Mouse (Mus musculus) heart, postnatal 25 days (tissue): ENCODE data around the gene Car10. TPM values are rescaled to one million over a fixed set of nuclear protein-coding genes. Genes with fewer than 3 reads are reported as not detected.

ENCODE experiments used
- DNase-seq: peaks from one replicate; pipeline ENCODE4 v3.0.0; 2022; ENCODE audit warnings: low spot score
- intact Hi-C: fragments of 180-260 bp; cut with DNase I; formaldehyde crosslinking; loops from one replicate; pipeline ENCODE4 v1.15.1; 2025
- total RNA-seq, 2 experiments: library from RNA; stranded (reverse); gene quantifications; 2 replicates each; pipeline ENCODE4 v1.2.3; 2021

Car10 gene
- not detected for total RNA-seq

DNA sequence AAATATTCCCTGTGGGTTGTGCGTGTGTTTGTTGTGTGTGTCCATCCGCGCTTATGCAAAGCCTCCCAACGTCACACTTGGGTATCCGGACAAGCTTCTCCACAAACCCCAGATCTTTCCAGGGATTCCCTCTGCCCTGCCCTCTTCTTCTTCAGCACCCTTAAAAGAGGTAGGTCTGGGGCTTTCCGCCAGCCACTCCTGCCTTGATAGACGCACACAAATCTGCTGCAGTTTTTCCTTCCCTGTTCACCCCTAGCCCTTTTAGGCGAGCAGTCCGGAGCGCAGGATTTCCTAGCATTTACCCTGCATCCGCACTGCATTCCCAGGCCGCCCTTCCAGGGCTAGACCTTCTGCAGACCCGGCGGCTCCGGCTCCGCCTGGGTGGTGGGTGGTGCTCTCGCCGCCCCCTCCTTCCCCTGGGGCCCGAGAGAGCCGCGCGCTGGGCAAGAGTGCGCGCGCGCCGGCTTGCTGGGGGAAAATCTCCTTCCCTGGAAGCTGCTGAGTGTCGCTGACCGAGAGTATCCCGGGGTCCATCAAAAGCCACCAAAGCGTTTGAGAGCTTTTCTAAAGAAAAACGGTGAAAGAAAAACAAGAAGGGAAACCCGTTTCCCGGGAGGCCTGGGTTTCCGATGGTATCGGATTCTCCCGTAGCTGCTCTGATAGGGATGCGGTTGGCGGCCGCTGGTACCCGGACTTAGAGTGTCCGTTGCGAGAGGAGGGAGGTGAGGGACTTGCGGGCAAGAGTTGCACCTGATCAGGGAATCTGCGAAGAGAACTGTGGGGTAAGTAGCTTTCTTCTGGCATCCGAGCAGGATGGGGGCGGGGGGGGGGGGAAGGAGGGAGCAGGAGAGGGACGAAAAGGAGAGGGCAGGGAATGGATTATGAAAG, at the start of gene Car10:
TSS of gene Car10 (plus strand) at position 88 of the 888 bp plus-strand sequence.
- DNase-seq = no peak
- intact Hi-C loops = no loop called here

DNA sequence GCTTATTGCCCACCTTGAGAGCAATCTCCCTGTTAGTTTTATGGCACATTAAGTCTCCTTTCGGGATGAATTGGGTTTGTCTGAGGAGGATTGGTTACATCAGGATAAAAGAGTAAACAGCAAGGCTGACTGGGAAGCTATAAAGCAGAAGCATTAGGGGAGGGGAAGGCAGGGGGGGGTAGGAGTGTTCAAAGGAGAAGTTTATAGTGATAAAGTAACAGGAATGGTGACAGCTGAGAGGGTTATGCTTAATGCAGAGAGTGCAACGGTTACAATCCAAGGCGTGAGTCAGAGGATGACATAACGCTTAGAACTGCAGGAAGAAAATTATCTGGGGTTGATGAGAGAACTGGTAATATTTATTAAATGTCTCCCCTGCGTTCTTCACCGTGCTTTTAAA, 32.8 kb upstream of the Car10 start:
- intact Hi-C loops = no loop called here

GRCm38 (mm10) chr11:93065656-93066181, 32.1 kb upstream of the Car10 start:
- DNase-seq = no peak
- intact Hi-C loops = no loop called here

More for the DNA sequence above, 32.8 kb upstream of the Car10 start:
- DNase-seq = no peak

DNA sequence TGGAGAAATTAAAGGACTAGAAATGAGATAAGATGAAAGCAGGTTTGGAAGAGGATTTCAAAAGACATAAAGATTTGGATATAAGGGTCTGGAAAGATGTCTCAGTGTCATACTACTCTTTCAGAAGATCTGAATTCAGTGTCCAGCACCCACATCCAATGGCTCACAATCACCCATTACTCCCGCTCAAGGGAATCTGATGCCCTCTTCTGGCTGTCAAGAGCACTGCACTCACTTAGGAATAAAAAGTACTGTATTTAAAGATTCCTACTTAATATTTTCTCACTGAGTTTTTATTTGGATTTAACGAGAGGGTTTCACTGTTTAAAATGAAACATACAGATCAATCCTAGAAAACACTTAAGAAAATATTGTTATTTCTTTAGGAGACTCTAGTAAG, 2.2 kb upstream of the Car10 start:
- no peak for DNase-seq
- intact Hi-C loops = no loop called here

DNA sequence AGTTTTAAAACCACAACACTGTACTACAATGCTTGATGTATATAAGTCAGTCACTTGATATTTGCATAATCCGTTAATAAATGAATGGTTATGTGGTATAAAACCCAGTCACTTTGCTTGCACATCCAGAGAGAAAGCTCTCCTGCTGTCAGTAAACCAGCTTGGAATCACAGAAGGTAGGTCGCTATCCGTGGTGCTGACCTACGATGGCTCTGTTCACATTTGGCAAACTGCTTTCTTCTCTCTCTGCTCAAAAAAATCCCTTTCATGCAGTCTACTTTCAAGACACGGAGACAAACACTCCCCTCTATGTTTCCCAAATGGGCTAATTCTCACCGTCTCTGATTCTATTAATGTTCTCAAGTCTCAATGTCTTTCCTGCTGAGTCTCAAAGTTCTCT, 827 bp upstream of the Car10 start:
- no peak for DNase-seq
- intact Hi-C loops = no loop called here

DNA sequence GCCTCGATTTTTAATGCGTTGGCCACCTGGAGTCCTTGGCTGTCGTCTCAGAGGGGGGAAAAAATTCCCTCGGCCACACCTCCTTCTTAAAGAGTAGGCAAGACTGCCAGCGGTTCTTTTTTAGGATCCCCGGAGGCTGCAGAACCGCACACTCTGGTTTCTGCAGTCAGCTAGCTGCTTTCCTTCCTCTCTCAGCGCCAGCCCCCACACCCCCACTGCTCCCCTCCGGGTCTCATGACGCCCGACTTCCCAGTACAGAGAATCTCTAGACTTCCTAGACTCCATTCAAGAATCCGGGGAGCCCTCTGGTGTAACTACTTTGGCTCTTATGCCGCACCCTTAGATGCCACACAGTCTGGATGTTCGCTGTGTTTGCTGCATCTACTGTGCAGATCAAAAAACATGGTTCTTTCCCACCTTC, 387 bp upstream of the Car10 start:
- DNase-seq = no peak
- intact Hi-C loops = no loop called here

DNA sequence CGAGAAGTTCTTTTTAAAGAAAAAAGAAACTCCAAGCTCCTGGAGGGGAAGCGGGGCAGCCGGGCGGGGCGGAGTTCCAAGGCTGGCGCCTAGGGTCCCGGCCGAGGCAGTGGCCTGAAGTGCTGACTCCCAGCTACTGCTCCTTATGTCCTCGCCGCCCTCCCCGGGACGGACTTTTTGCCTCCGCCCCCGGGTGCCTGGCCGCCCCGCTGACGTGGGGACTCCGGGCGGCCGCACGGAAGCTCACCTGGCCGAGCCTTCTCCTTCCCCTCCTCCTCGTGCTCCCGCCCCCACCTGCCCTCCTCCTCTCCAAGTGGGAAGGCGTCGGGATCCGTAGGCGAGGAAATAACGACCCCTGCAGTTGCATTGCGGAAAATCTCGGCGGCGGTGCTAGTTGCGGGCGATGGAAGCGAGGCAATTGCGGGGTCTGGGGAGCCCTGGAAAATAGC, 1.1 kb downstream of the Car10 start:
- intact Hi-C loops = no loop called here
- DNase-seq = no peak

DNA sequence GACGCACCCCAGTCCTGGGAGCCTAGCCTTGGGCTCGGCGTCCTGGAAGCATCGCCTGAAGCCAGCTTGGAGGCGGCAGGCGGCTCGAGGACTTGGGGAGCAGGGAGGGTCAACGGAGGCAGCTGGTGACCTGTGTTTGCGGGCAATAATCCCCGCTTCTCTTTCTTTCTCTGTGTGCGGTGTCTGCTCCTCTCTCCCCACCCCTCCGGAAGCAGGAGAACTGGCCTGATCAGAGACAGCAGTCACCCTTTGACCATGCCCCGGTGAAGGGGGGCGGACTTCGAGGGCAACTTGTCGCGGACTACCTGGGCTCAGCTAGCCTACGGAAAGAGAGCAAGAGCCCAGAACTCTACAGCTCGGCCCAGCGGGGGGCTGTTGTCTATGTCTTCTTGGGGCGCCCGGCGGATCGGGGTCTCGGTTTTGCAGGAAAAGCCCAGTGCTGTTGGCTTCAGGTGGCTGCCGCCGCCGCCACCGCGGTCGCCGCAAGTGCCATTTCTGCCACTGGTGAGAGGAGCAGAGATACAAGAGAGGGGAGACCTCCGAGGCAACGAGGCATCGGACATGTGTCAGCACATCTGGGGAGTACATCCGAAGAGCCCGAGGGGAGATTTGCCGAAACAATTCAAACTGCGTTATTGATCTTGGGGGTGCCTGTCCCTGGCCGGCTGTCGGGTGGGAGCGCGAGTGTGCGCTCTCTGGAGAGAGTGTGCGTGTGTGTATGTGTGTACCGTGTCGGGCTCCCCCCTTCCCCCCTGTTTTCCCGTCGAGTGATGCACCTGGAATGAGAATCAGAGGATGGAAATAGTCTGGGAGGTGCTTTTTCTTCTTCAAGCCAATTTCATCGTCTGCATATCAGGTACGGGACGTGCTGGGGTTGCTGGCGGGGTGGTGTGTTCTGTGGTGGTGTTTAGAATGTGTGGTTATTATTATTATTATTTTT, 1.9 kb downstream of the Car10 start:
- intact Hi-C loops = no loop called here
- DNase-seq = no peak

GRCm38 (mm10) chr11:93100606-93101005, 2.8 kb downstream of the Car10 start:
- intact Hi-C loops = no loop called here

GRCm38 (mm10) chr11:93101106-93101505, 3.3 kb downstream of the Car10 start:
- no peak for DNase-seq
- intact Hi-C loops = no loop called here

More at GRCm38 (mm10) chr11:93100606-93101005, 2.8 kb downstream of the Car10 start:
- no peak for DNase-seq

- DNase-seq = no peak
- intact Hi-C loops = no loop called here
Measured at GRCm38 (mm10) chr11:93102321-93102720, 4.5 kb downstream of the Car10 start.

GRCm38 (mm10) chr11:93103101-93103815, 5.4 kb downstream of the Car10 start:
- no peak for DNase-seq
- intact Hi-C loops = no loop called here

DNA sequence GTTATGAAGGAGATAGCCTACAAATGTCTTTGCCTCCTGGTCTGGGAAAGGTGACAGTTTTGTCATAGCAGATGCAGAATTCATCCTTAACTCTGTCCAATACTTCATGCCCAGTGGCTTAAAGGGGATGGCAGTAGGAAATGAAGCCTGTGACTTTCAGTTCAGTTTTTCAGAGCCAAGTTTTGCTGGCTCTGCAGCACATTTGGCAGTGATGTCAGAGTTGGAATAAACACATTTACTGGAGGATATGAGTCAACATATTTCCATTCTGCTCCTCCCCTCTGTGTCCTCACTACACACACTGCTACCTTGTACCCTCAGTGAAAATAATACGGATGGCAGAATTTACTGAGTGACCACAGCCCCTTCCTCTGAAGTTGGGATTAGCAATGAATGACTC, 11.6 kb downstream of the Car10 start:
- intact Hi-C loops = no loop called here
- no peak for DNase-seq

DNA sequence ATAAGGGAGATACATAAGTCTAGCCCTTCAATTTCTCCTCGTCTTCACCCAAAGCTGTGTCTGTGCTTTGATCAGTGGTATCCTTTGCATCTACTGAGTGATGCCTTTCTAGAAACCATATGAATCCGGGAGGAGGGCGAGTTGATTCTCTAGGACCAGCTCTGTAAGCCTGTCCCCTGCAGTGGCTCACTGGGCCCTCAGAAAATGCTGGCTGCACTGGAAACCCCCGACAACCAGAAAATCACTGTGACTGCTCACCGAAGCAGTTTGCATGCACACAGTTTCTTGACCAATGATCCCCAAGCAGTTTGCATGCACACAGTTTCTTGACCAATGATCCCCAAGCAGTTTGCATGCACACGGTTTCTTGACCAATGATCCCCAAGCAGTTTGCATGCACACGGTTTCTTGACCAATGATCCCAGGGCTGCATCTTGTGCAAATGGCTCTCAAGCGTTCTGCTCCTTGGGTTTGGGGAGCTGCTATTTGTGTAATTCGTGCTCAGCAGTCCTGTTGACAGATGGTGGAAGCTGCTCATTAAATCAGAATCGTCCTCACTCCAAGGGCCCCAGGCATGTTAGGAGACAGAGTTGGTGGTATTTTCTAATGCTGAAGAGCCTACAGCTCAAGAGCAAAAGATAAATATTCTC, 23.1 kb downstream of the Car10 start:
- intact Hi-C loops = no loop called here
- DNase-seq = no peak

- intact Hi-C loops = no loop called here
- DNase-seq = no peak
Measured at GRCm38 (mm10) chr11:93123691-93124090, 25.9 kb downstream of the Car10 start.

DNA sequence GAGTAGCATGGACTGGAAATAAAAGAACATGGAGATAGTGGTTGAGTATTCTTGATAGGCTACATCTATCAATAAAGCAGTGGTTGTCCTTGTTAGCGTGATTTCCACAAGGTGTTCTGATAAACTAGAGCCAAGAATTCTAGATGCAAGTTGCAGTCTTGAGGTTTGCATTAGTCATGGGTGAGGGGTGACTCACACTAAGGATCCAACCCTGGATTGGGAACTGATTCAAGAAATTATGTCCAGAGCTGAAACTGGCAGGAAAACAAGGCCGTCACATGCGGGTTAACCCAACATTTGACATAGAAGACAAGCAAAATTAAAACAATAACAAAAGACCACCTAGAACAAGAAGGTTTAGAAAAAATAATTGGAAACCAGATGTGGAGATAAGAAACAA, 28.6 kb downstream of the Car10 start:
- intact Hi-C loops = no loop called here
- DNase-seq = no peak

DNA sequence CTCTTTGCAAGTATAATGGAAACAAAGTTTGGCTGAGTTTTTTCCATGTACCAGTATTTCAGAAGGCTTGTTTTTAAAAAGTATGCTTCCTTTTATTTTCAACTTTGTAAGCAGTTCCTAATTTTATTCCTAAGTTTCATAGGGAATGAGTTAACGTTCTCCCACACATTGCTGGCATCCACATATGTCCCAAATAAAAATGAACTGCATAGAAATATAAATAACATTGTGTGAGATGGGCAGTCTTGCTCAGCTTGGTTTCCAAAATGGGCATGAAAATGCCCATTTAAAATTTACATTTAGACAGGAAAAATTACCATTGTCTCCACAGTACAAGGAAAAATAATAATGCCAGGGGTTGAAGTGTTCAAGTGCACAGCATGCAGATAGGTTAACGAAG, 30.7 kb downstream of the Car10 start:
- intact Hi-C loops = no loop called here
- DNase-seq = no peak

GRCm38 (mm10) chr11:93137841-93138240, 40.0 kb downstream of the Car10 start:
- intact Hi-C loops = no loop called here
- DNase-seq = no peak

GRCm38 (mm10) chr11:93141727-93142126, 43.9 kb downstream of the Car10 start:
- intact Hi-C loops = loop anchor here (2.0 kb wide), 1 partner anchor 331 kb away; no protein-coding TSS in a partner anchor
- no peak for DNase-seq
